Mouse (Mus musculus) heart, embryonic 12.5 days (tissue): ENCODE measurements around the gene H2-DMa. TPM values are rescaled to one million over a fixed set of nuclear protein-coding genes. Genes with fewer than 3 reads are reported as not detected.

Source experiments
- ATAC-seq: fragments of 200-750 bp; cut with Nextera tagmentation; 2 replicates; pipeline ENCODE4 v1.8.0; 2017; ENCODE audit warnings: moderate TSS enrichment, moderate library complexity; ENCODE audit not compliant: insufficient number of reproducible peaks, low FRiP score
- H3K27ac ChIP-seq: fragments of 300-500 bp; sonication (generic); 2 replicates; pipeline ENCODE4 v1.5.1; 2016; ENCODE audit warnings: mild to moderate bottlenecking, moderate library complexity; ENCODE audit not compliant: poor library complexity, severe bottlenecking
- H3K27me3 ChIP-seq: fragments of 300-500 bp; sonication (generic); replicated peaks from 2 replicates; pipeline ENCODE4 v1.6.1; 2016; ENCODE audit warnings: mild to moderate bottlenecking, moderate library complexity
- H3K36me3 ChIP-seq: fragments of 300-500 bp; sonication (generic); 2 replicates; pipeline ENCODE4 v1.6.1; 2016; ENCODE audit warnings: mild to moderate bottlenecking, moderate library complexity
- H3K4me1 ChIP-seq: fragments of 300-500 bp; sonication (generic); replicated peaks from 2 replicates; pipeline ENCODE4 v1.6.1; 2016; ENCODE audit warnings: mild to moderate bottlenecking
- H3K4me2 ChIP-seq: fragments of 300-500 bp; sonication (generic); 2 replicates; pipeline ENCODE4 v1.6.1; 2016; ENCODE audit warnings: mild to moderate bottlenecking, moderate library complexity
- H3K4me3 ChIP-seq: fragments of 300-500 bp; sonication (generic); 2 replicates; pipeline ENCODE4 v1.5.1; 2016; ENCODE audit warnings: mild to moderate bottlenecking
- H3K9ac ChIP-seq: fragments of 300-500 bp; sonication (generic); 2 replicates; pipeline ENCODE4 v1.6.1; 2016; ENCODE audit warnings: mild to moderate bottlenecking, moderate library complexity
- H3K9me3 ChIP-seq: fragments of 300-500 bp; sonication (generic); replicated peaks from 2 replicates; pipeline ENCODE4 v1.6.1; 2016; ENCODE audit warnings: mild to moderate bottlenecking, moderate library complexity
- WGBS: fragments of 180-500 bp; shearing (Covaris S2); methylation state at CpG from one replicate; pipeline ENCODE4 v1.1.7; 2016; 5-methylcytosine and 5-hydroxymethylcytosine counted together
- polyA plus RNA-seq: library from polyadenylated mRNA; unstranded; fragments of >200 nt; fragmentation: Nextera tagmentation; extraction: Ambion mirVana; gene quantifications from 2 replicates; pipeline ENCODE4 v1.2.1, GENCODE M21; 2016

The H2-DMa gene
- polyA plus RNA-seq, 1 experiment from 2014 or later: 3.9 TPM

DNA sequence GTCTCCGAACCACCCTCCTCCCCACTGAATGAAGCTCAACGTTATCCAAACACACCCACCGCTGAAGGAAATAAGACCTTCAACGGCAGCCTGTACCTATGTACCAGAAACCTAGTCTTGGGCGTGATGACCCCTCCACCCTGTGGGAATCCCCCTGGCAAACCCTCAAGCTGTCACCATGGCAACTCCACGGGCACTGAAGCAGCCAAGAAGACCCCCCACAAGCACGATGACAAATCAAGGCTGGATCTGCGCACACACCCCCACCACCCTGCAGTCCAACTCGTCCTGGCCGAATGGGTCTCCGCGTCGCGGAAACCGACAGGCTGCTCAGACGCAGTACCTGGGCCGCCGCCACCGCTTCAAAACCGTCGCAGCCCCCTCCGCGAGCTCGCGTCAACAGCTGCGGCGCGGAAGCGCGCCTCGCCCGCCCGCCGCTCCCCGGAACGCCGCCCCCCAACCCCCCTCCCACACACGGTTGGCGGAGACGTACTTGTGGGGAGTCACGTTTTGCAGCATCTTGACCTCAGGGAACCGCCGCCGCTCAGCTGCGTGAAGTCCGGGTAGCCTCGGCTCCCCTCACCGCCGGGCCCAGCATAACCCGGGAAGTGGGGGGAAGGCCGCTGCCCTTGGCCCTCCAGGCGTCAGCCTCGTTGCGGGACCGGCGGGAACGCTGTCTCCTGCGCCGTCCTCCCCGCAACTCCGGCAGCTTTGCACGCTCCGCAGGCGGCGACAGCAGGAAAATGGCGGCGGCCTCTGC, 1.0 kb upstream of the H2-DMa start:
- no peaks in the 10 kb centered on the region for H3K27me3 ChIP-seq
- peak overlapping the region; percentile 100 for H3K27ac ChIP-seq
- ATAC-seq: no peak
- H3K9ac ChIP-seq: peak overlapping the region; percentile 95
- WGBS: under 1% methylated on average over 67 of the region's 67 CpGs
- H3K36me3 ChIP-seq: peaks cover 55% of the 10 kb centered on the region
- peak overlapping the region; percentile 95 for H3K4me2 ChIP-seq
- peaks cover 23% of the 10 kb centered on the region for H3K4me1 ChIP-seq
- peak overlapping the region; percentile 98 for H3K4me3 ChIP-seq
- H3K9me3 ChIP-seq: no peaks in the 10 kb centered on the region

DNA sequence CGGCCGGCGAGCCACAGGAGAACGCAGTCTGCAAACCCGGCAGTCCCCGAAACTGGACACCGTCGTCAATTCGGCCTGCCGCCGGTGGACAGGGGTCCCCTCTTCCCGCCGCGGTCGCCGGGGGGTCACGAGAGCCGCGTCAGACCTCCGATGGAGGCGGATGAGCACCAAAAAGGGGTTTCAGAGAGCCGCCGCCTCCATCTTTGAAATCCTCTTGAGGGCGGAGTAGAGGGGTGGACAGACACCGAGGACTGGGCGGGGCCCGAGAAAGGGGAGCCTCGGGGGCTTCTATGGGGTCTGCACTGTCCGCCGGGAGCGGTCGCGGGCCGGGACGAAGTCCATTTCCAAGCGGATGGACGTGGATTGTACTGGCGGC, 480 bp upstream of the H2-DMa start:
- Histone ChIP-seq H3K9ac (peak overlapping the region; percentile 95), H3K4me2 (peak overlapping the region; percentile 95), H3K9me3 (no peaks in the 10 kb centered on the region), H3K4me1 (peaks cover 28% of the 10 kb centered on the region), H3K27ac (peak overlapping the region; percentile 100), H3K27me3 (no peaks in the 10 kb centered on the region), H3K36me3 (peaks cover 50% of the 10 kb centered on the region), H3K4me3 (peak overlapping the region; percentile 98)
- under 1% methylated on average over 38 of the region's 38 CpGs for WGBS
- ATAC-seq: peak; percentile 19

- peak overlapping the region; percentile 95 for H3K4me2 ChIP-seq
- H3K4me3 ChIP-seq: peak overlapping the region; percentile 98
- H3K27me3 ChIP-seq: no peaks in the 10 kb centered on the region
- peaks cover 31% of the 10 kb centered on the region for H3K4me1 ChIP-seq
- peak overlapping the region; percentile 95 for H3K9ac ChIP-seq
- peak overlapping the region; percentile 100 for H3K27ac ChIP-seq
- ATAC-seq: peak; percentile 38
- H3K36me3 ChIP-seq: peaks cover 36% of the 10 kb centered on the region
- no peaks in the 10 kb centered on the region for H3K9me3 ChIP-seq
- WGBS: under 1% methylated on average over 42 of the region's 42 CpGs
Measured at GRCm38 (mm10) chr17:34120180-34120723, 911 bp downstream of the H2-DMa start.

DNA sequence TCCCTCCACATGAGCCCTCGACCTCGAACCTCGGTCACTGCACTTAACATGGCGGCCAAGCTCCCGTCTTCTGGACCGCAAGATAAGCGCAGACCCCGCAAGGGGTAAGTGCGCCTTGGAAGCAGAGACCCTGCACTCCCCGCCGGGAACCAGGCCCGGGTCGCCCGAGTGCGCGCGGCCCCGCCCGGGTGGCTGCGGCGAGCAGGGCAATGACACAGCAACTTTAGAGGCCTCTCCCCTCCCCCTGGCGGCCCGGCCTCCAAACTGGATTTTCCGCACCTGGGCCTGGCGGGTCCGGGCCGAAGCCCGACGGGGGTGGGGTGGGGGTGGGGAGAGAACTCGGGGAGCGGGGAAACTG, 1.5 kb downstream of the H2-DMa start:
- peak; percentile 33 for ATAC-seq
- Histone ChIP-seq H3K4me3 (peak overlapping the region; percentile 98), H3K36me3 (peaks cover 31% of the 10 kb centered on the region), H3K27ac (peak overlapping the region; percentile 100), H3K4me2 (peak overlapping the region; percentile 95), H3K4me1 (peaks cover 26% of the 10 kb centered on the region), H3K9ac (peak overlapping the region; percentile 95), H3K27me3 (no peaks in the 10 kb centered on the region), H3K9me3 (no peaks in the 10 kb centered on the region)
- WGBS: under 1% methylated on average over 31 of the region's 31 CpGs

DNA sequence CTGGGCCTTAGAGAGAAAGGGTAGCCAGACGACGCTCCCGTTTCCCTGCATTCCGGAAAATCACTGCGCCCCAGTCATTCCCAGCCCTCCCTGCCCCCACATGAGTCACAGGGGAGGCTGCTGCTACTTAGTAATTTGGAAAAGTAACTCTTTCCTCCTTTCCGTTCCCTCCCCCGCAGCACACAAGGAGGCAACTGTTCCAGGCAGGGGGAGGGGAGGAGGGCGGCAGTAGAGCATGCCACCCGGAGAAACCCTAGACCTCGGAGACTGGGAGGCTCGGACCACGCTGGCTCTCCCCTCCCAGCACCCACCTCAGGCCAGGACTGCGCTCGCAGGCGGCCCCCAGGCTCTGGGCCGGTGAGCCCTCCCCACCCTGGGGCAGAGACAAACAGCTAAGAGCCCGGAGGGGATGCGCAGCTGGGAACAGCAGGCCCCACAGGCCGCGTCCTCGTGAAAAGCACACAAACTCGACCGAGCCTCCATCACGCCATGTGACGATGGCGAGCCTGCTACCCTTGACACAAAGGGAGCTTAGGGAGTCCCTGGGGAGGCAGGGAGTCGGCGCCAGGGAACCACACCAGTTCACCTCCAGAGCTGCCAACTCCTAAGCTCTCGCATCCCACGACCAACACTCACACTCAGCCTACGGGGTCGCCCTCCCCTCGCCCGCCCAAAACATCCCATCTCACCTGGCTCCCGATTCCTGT, 2.0 kb downstream of the H2-DMa start:
- Histone ChIP-seq H3K36me3 (peaks cover 32% of the 10 kb centered on the region), H3K27ac (peak overlapping the region; percentile 100), H3K4me3 (peak overlapping the region; percentile 98), H3K9me3 (no peaks in the 10 kb centered on the region), H3K4me1 (peaks cover 24% of the 10 kb centered on the region), H3K4me2 (peak overlapping the region; percentile 95), H3K27me3 (no peaks in the 10 kb centered on the region), H3K9ac (peak overlapping the region; percentile 95)
- ATAC-seq: peak; percentile 16
- 0% methylated on average over 32 of the region's 35 CpGs for WGBS

DNA sequence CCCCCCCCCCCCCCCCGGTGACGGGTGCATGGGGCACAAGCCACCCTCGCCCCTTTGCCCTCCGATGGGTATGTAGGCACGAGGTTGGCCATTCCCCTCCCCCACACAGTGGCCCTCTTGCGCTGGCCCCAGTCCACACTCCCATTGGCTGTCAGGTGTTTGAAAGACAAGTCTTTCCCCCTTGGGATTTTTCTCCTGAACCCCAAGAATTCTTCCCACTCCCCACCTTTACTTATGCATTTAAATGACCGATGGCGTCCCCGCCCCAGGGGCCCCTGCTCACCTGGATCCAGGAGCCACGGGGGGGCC, 2.5 kb downstream of the H2-DMa start:
- no peak for ATAC-seq
- no peaks in the 10 kb centered on the region for H3K27me3 ChIP-seq
- WGBS: under 1% methylated on average over 8 of the region's 10 CpGs
- peak overlapping the region; percentile 95 for H3K9ac ChIP-seq
- H3K4me2 ChIP-seq: peak overlapping the region; percentile 95
- H3K4me3 ChIP-seq: peak overlapping the region; percentile 98
- H3K36me3 ChIP-seq: peaks cover 31% of the 10 kb centered on the region
- peaks cover 24% of the 10 kb centered on the region for H3K4me1 ChIP-seq
- peak overlapping the region; percentile 100 for H3K27ac ChIP-seq
- no peaks in the 10 kb centered on the region for H3K9me3 ChIP-seq

DNA sequence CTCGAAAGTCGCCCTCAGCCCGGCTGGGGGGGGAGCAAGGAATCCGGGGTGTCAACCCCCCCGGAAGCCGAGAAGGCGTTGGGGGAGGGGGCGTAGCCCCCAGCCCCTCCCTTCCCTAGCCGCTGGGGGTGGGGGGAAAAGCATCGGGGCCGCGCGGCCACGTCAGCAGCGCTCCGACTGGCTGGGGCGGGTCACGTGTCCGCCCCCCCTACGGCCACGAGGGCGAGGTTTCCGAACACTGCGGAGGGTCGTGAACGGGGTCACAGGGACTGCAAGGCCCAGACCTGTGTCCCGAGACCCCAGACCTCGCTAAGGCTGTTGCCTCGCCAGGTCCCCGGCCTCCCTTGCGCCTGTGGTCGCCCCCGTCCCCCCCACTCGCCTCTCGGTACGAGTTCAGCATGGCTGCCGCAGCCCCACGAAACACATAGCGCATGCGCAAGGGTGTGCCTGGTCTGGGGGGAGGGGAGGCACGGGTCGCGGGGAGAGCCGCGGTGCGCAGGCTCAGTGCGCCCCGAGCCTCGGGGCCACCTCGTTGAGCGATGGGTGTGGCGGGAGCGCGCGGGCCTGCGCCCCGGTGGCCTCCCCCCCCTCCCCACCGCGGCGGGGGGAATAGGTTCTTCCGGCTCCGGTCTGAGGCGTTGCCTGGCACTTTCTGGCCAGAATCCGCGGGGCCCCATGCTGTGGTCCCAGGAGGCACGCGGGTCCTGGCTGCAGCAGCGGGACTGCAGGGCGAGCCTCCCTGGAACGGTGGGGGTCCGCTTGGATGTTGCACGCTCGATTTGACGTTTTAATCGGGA, 3.0 kb downstream of the H2-DMa start, which contains the start of gene Brd2:
Brd2 (minus strand) TSS at position 447 of the 797 bp plus-strand sequence.
- Histone ChIP-seq H3K27ac (peak within 1 kb of the TSS; percentile 100), H3K9me3 (no peaks in the 10 kb centered on the region), H3K36me3 (peaks cover 27% of the 10 kb centered on the region), H3K27me3 (no peaks in the 10 kb centered on the region), H3K4me2 (peak within 1 kb of the TSS; percentile 95), H3K4me3 (peak within 1 kb of the TSS; percentile 98), H3K9ac (peak within 1 kb of the TSS; percentile 95), H3K4me1 (peaks cover 26% of the 10 kb centered on the region)
- ATAC-seq: peak; percentile 78
- 1% methylated on average over 70 of the region's 75 CpGs for WGBS

- ATAC-seq: no peak
- Histone ChIP-seq H3K4me3 (peak overlapping the region; percentile 98), H3K27ac (peak overlapping the region; percentile 100), H3K4me1 (peaks cover 32% of the 10 kb centered on the region), H3K9ac (peak overlapping the region; percentile 95), H3K9me3 (no peaks in the 10 kb centered on the region), H3K4me2 (peak overlapping the region; percentile 95), H3K36me3 (peaks cover 22% of the 10 kb centered on the region), H3K27me3 (no peaks in the 10 kb centered on the region)
- WGBS: 1% methylated on average over 7 of the region's 7 CpGs
Measured at GRCm38 (mm10) chr17:34123111-34123510, 3.8 kb downstream of the H2-DMa start.

- H3K4me2 ChIP-seq: peak overlapping the region; percentile 95
- 6% methylated on average over 2 of the region's 2 CpGs for WGBS
- peak overlapping the region; percentile 98 for H3K4me3 ChIP-seq
- no peak for ATAC-seq
- peak overlapping the region; percentile 100 for H3K27ac ChIP-seq
- no peaks in the 10 kb centered on the region for H3K27me3 ChIP-seq
- peaks cover 36% of the 10 kb centered on the region for H3K4me1 ChIP-seq
- H3K9me3 ChIP-seq: no peaks in the 10 kb centered on the region
- peaks cover 18% of the 10 kb centered on the region for H3K36me3 ChIP-seq
- peak overlapping the region; percentile 95 for H3K9ac ChIP-seq
Measured at GRCm38 (mm10) chr17:34123518-34123917, 4.2 kb downstream of the H2-DMa start.

DNA sequence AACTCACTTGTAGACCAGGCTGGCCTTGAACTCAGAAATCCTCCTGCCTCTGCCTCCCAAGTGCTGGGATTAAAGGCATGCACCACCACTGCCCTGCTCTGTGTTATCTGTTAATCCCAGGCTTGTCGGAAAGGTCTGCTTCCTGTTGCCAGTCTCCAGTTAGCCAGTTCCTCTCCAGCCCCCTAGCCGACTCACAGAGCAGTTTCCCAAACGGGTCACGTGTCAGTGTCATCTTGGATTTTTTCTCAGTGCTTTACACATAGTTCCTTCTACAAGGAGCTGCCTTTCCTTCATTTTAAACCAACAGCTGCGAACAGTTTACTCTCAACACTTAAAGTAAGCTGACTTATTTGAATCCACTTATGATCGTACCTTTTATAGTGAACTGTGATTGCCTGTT, 5.3 kb downstream of the H2-DMa start:
- 64% methylated on average over 6 of the region's 6 CpGs for WGBS
- Histone ChIP-seq H3K9ac (no peak overlapping the region), H3K36me3 (peaks cover 10% of the 10 kb centered on the region; the same call in 1 of the 2 replicates), H3K4me1 (peaks cover 44% of the 10 kb centered on the region), H3K27ac (no peak overlapping the region), H3K9me3 (no peaks in the 10 kb centered on the region), H3K27me3 (no peaks in the 10 kb centered on the region), H3K4me3 (no peak overlapping the region), H3K4me2 (0 out of 2 replicates have a peak overlapping the region, but pooled peaks have one; percentile 11)
- ATAC-seq: no peak
